Mouse (Mus musculus): ENCODE measurements around the gene Tmprss15. TPM values are rescaled to one million over a fixed set of nuclear protein-coding genes. Genes with fewer than 3 reads are reported as not detected.

The Tmprss15 gene
- polyA plus RNA-seq, 1 experiment from 2014 or later: not detected

DNA sequence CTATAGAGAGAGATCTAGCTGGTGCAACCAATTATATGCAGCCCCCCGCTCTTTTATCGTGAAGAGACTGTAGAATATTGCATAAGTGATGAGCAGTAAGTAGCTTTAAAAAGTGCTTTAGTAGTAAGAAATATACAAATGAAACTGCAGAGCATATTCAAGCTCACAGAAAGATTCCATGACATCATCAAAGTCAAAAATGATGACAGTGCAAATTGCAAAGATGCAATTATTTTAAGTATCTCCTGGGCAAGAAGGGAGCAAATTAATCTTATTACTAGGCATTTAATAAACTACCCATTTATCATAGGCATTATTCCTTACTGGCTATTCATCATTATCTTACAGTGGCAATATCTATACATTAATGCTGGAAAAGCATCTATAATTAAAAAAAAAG, 156.6 kb downstream of the Tmprss15 start:
- no peaks in the 10 kb centered on the region for H3K27me3 ChIP-seq (replicated peaks; ENCODE audit: control insufficient read depth, insufficient read depth, low read length)
- H3K27ac ChIP-seq (ENCODE audit: low read depth, low read length): no peak overlapping the region
- H3K4me1 ChIP-seq (ENCODE audit: control insufficient read depth, insufficient read depth, low read depth, low read length): peaks cover 12% of the 10 kb centered on the region
- no peaks in the 10 kb centered on the region for H3K9me3 ChIP-seq (ENCODE audit: control insufficient read depth, low read length)
- H3K36me3 ChIP-seq (ENCODE audit: control insufficient read depth, insufficient read depth, low read length): no peaks in the 10 kb centered on the region
- 85% methylated on average over 2 of the region's 2 CpGs for WGBS
- no peak for ATAC-seq
- no peak overlapping the region for H3K9ac ChIP-seq (ENCODE audit: low read depth, low read length)
- no peak overlapping the region for H3K4me2 ChIP-seq (ENCODE audit: low read length)
- no peak overlapping the region for H3K4me3 ChIP-seq (ENCODE audit: low read length)

DNA sequence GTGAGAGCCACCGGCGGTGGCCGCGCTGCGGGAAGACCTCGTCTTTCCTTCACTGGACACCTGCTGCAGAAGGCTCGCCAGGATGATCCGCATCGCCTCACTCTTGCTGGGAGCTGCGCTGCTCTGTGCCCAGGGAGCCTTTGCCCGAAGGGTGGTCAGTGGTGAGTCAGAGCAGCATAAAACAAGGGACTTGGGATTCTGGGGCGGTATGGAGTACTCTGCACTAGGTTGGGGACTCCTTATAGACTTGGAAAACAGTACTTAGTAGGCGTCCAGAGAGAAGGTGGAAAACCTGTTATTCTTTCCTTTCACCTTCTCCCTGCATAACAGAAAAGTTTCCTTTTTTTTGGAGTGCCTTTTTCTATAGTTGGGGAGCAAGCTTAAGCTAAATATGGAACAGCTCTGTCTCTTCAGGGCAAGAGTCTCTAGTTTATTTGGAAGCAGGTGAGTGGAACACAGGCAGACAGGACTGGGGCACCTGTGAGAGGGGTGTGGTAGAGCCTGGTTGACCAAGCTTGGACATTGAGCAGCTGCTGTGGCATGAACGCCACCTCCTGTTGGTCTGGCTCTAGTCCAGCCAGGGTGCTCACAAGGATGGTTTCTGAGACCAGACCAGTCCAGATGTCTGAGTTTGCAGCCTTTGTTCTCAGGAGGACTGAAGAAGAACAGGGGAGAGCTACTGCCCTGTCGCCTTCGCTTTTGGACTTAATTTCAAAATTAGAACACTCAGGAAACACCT, 159.4 kb downstream of the Tmprss15 start:
- ATAC-seq: peak; percentile 76
- peak overlapping the region; percentile 66 for H3K4me3 ChIP-seq (ENCODE audit: low read length)
- H3K27me3 ChIP-seq (replicated peaks; ENCODE audit: control insufficient read depth, insufficient read depth, low read length): no peaks in the 10 kb centered on the region
- H3K27ac ChIP-seq (ENCODE audit: low read depth, low read length): peak overlapping the region; percentile 61
- no peaks in the 10 kb centered on the region for H3K36me3 ChIP-seq (ENCODE audit: control insufficient read depth, insufficient read depth, low read length)
- H3K4me1 ChIP-seq (ENCODE audit: control insufficient read depth, insufficient read depth, low read depth, low read length): peaks cover 12% of the 10 kb centered on the region
- peak overlapping the region; percentile 93 for H3K4me2 ChIP-seq (ENCODE audit: low read length)
- H3K9me3 ChIP-seq (ENCODE audit: control insufficient read depth, low read length): no peaks in the 10 kb centered on the region
- peak overlapping the region; percentile 69 for H3K9ac ChIP-seq (ENCODE audit: low read depth, low read length)
- 8% methylated on average over 16 of the region's 16 CpGs for WGBS

DNA sequence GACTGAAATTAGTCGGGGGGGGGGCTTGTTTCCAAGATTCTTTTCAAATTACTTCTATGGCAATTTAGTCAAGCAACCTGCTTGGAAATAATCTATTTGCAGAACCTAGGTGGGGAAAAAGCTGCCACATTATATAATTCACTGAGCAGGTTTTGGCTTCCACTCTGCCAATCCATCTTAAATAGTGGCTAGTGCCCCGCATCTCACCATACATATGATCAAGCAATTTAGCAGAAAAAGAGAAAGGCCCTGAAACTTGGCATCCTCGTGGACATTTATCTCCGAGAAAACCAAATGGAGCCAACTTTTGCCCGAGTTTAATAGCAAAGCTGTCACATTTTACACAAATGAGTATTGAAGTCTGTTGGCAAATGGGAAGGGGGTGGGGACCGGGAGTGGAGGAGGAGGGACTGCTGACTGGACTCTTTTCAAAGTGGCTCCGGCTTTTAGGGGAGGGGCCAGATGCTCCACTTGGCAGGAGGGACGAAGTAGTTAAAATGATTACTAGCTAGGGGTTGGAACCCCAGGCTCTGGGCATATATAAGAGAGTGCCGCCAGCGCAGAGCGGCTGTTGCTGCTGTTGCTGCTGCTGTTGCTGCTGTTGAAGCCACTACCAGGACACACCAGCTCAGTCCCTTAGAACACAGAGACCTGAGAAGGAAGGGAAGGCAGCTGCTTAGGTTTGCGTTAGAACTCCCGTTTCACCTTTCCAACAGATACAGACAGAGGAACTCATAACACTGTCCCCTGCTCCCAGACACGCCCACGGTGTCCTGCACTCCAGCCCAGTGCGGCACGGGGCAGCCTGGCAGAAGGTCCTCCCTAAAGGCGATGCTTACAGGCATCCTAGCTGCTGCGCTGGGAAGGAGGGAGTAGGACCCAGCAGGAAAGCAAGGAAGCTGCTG, 160.3 kb downstream of the Tmprss15 start, which contains the start of gene Chodl:
Gene Chodl (plus strand): TSS at position 567 of the 905 bp plus-strand sequence.
- Histone ChIP-seq H3K27me3 (replicated peaks; ENCODE audit: control insufficient read depth, insufficient read depth, low read length) (no peaks in the 10 kb centered on the region), H3K9me3 (ENCODE audit: control insufficient read depth, low read length) (no peaks in the 10 kb centered on the region), H3K4me2 (ENCODE audit: low read length) (peak within 1 kb of the TSS; percentile 93), H3K4me3 (ENCODE audit: low read length) (peak within 1 kb of the TSS; percentile 66), H3K27ac (ENCODE audit: low read depth, low read length) (peak within 1 kb of the TSS; percentile 61), H3K9ac (ENCODE audit: low read depth, low read length) (peak within 1 kb of the TSS; percentile 69), H3K4me1 (ENCODE audit: control insufficient read depth, insufficient read depth, low read depth, low read length) (peaks cover 12% of the 10 kb centered on the region), H3K36me3 (ENCODE audit: control insufficient read depth, insufficient read depth, low read length) (no peaks in the 10 kb centered on the region)
- peak; percentile 92 for ATAC-seq
- 8% methylated on average over 19 of the region's 19 CpGs for WGBS

DNA sequence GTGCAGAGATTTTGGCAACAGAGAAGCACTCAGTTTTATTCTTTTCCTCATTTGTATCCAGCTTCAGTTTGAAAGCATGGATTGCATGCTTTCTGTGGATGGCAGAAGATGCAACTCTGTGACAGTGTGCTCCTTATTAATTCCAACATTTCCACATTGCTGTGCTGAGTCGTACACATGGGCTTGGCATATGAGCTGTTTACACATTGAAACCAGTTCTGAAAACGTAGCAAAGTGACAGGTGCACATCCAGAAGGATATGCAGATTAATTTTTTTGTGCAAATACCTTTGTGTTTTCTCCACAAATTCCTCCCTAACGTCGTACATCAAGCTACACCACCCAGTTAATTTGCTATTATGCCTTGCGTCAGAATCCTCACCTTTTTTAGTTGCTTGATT, 168.3 kb downstream of the Tmprss15 start:
- no peaks in the 10 kb centered on the region for H3K9me3 ChIP-seq (ENCODE audit: control insufficient read depth, low read length)
- no peaks in the 10 kb centered on the region for H3K27me3 ChIP-seq (replicated peaks; ENCODE audit: control insufficient read depth, insufficient read depth, low read length)
- no peak for ATAC-seq
- no peaks in the 10 kb centered on the region for H3K4me1 ChIP-seq (ENCODE audit: control insufficient read depth, insufficient read depth, low read depth, low read length)
- 66% methylated on average over 5 of the region's 5 CpGs for WGBS
- H3K4me2 ChIP-seq (ENCODE audit: low read length): no peak overlapping the region
- no peak overlapping the region for H3K4me3 ChIP-seq (ENCODE audit: low read length)
- no peaks in the 10 kb centered on the region for H3K36me3 ChIP-seq (ENCODE audit: control insufficient read depth, insufficient read depth, low read length)
- H3K27ac ChIP-seq (ENCODE audit: low read depth, low read length): no peak overlapping the region
- H3K9ac ChIP-seq (ENCODE audit: low read depth, low read length): no peak overlapping the region

Other genes with a start within 250 kb of the Tmprss15 start
- gene Chodl, start 160.1 kb downstream of the Tmprss15 start, polyA plus RNA-seq (2015; fragmentation: Nextera tagmentation; extraction: Ambion mirVana): 26.7 and 32.2 TPM in 2 replicates

All from hindbrain, embryonic 16.5 days (tissue).